Mouse (Mus musculus): ENCODE results near the gene Mfge8.

Mfge8 gene

DNA sequence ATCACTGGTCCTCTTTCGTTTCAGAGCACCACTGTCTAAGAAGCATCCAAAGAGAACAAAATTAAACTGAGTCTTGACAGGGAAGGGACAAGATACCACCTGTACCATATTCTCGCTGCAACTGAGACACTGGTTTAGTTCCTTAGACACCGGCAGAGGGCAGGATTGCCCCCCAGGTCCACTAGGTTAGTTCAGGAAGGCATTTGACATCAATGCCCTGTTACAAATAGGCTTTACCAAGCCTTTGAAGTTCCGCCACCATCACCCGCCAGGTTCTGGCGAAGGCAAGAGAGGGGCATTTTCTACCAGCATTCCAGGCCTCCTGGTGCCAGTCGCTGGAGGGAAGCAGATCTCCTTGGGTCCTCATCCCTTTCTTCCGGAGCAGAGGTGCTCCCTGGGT lies 19.0 kb downstream of the Mfge8 start:
- DNase-seq, result no peak

DNA sequence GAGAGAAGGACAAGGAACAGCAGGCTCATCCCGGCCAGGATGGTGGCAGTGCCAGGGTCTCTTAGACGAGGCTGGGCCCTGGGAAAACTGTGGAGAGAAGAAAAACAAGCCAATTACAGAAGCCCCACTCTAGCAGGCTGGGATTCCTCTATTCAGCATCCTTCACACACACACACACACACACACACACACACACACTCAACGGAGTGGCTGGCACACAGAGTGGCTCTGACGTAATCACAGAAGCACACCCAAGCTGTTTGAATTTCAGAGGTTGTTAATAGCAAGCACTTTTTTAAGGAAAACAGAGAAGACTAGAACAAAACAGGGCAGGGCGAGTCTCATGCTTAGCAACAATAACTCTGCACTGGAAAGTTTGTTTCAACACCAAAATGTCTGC lies 25.4 kb downstream of the Mfge8 start:
- no peak for DNase-seq

DNA sequence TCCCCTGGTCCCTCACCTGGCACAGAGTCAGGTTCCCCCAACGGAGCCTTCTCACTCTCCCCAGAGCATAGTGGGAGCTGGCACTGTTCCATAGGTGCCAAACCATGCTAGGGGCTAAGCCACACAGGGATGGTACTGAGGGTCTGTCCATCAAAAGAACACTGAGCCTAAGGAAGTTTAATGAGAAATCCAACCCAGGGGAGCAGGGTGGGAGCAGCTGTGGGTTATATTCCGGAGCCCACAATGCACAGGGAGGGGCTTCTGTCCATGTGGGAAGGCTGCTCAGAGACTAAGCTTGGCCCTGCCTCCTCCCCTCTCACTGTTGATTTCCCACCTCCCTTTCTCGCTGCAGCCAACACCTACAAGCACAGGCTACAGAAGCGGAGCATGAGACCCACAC lies 35.0 kb downstream of the Mfge8 start:
- DNase-seq, result no peak

DNA sequence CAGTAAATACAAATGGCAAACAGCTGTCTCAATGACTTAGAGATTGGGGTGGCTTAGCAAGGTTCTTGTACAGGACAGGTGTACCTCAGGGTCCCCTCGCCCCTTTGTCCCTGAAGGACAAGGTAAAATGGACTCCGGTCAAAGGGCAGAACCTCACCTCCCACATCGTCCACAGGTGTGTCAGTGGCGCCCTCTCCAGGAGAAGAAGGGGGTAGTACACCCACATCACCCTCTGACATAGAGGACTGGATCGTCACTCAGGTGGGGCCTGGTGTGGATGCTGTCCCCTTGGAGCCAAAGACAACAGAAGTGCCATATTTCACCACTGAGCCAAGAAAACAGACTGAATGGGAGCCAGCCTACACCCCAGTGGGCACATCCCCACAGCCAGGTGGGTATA lies 52.4 kb downstream of the Mfge8 start:
- DNase-seq, result no peak

DNA sequence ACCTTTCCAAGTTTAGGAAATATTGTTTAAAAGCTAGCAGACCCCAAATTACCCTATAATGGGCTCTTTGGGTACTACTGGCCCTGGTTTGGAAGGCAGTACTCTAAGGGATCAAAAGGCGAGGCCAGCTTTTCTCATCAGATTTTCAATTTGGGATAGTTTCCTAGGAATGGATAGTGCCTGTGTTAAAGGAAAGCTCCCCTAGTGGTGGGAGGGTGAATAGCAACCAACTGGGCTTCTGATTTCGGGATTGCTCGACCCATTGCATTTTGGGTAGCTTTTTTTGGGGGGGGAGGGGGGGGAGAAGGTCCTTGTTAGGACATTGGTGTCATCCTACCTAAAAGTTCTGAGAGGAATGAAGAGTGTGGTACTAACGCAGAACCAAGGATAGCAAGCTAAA lies 59.7 kb downstream of the Mfge8 start:
- DNase-seq, result peak; percentile 52
